Mouse (Mus musculus) liver, embryonic 13.5 days (tissue): Measurements from ENCODE around the gene Comp. TPM values are rescaled to one million over a fixed set of nuclear protein-coding genes. Genes with fewer than 3 reads are reported as not detected.
A peak's percentile ranks its signal among the peaks of the same experiment; 100 is the strongest.

Experiments used
- ATAC-seq: fragments of 200-750 bp; cut with Nextera tagmentation; 2 replicates; pipeline ENCODE4 v1.8.0; 2017; ENCODE audit warnings: low read depth, mild to moderate bottlenecking, moderate number of reproducible peaks, moderate library complexity
- DNase-seq: peaks from one replicate; pipeline ENCODE4 v3.0.0; 2022
- H3K27ac ChIP-seq: fragments of 300-500 bp; sonication (generic); 2 replicates; pipeline ENCODE4 v1.5.1; 2015; ENCODE audit warnings: moderate library complexity, mild to moderate bottlenecking, inconsistent platforms
- H3K27me3 ChIP-seq: fragments of 300-500 bp; sonication (generic); 2 replicates; pipeline ENCODE4 v1.6.1; 2015; ENCODE audit warnings: mild to moderate bottlenecking, inconsistent platforms
- H3K36me3 ChIP-seq: fragments of 300-500 bp; sonication (generic); 2 replicates; pipeline ENCODE4 v1.6.1; 2015; ENCODE audit warnings: mild to moderate bottlenecking, inconsistent platforms
- H3K4me1 ChIP-seq: fragments of 300-500 bp; sonication (generic); replicated peaks from 2 replicates; pipeline ENCODE4 v1.6.1; 2015; ENCODE audit warnings: inconsistent platforms
- H3K4me2 ChIP-seq: fragments of 300-500 bp; sonication (generic); 2 replicates; pipeline ENCODE4 v1.6.1; 2015; ENCODE audit warnings: inconsistent platforms, mild to moderate bottlenecking, moderate library complexity
- H3K4me3 ChIP-seq: fragments of 300-500 bp; sonication (generic); replicated peaks from 2 replicates; pipeline ENCODE4 v1.5.1; 2015; ENCODE audit warnings: mild to moderate bottlenecking, inconsistent platforms
- H3K9ac ChIP-seq: fragments of 300-500 bp; sonication (generic); 2 replicates; pipeline ENCODE4 v1.6.1; 2015; ENCODE audit warnings: mild to moderate bottlenecking, inconsistent platforms
- H3K9me3 ChIP-seq: fragments of 300-500 bp; sonication (generic); replicated peaks from 2 replicates; pipeline ENCODE4 v1.6.1; 2016; ENCODE audit warnings: inconsistent platforms
- WGBS: fragments of 180-500 bp; shearing (Covaris S2); methylation state at CpG from one replicate; pipeline ENCODE4 v1.1.7; 2015; ENCODE audit not compliant: insufficient replicate concordance; 5-methylcytosine and 5-hydroxymethylcytosine counted together
- polyA plus RNA-seq: library from polyadenylated mRNA; unstranded; fragments of >200 nt; fragmentation: Nextera tagmentation; extraction: Ambion mirVana; gene quantifications from 2 replicates; pipeline ENCODE4 v1.2.1, GENCODE M21; 2015

Gene Comp
- polyA plus RNA-seq, 1 experiment from 2014 or later: 0.48 TPM

- peaks cover 12% of the 10 kb centered on the region for H3K4me1 ChIP-seq
- ATAC-seq: no peak
Observed at GRCm38 (mm10) chr8:70338931-70339330, 34.4 kb upstream of the Comp start.

GRCm38 (mm10) chr8:70340659-70341058 lies 32.7 kb upstream of the Comp start:
- no peak overlapping the region for H3K4me2 ChIP-seq
- ATAC-seq (no peak), DNase-seq (no peak)
- no peaks in the 10 kb centered on the region for H3K27me3 ChIP-seq
- WGBS: 89% methylated on average over 7 of the region's 7 CpGs
- no peak overlapping the region; the same call in 1 of the 2 replicates for H3K27ac ChIP-seq
- no peaks in the 10 kb centered on the region for H3K9me3 ChIP-seq
- peaks cover 30% of the 10 kb centered on the region for H3K4me1 ChIP-seq
- no peak overlapping the region for H3K4me3 ChIP-seq
- H3K36me3 ChIP-seq: peaks cover 94% of the 10 kb centered on the region
- no peak overlapping the region for H3K9ac ChIP-seq

More at GRCm38 (mm10) chr8:70338931-70339330, 34.4 kb upstream of the Comp start:
- Histone ChIP-seq H3K27ac (no peak overlapping the region), H3K4me2 (no peak overlapping the region), H3K27me3 (no peaks in the 10 kb centered on the region), H3K9ac (no peak overlapping the region), H3K4me3 (no peak overlapping the region), H3K9me3 (no peaks in the 10 kb centered on the region), H3K36me3 (peaks cover 100% of the 10 kb centered on the region)
- DNase-seq: no peak
- WGBS: 87% methylated on average over 7 of the region's 7 CpGs

DNA sequence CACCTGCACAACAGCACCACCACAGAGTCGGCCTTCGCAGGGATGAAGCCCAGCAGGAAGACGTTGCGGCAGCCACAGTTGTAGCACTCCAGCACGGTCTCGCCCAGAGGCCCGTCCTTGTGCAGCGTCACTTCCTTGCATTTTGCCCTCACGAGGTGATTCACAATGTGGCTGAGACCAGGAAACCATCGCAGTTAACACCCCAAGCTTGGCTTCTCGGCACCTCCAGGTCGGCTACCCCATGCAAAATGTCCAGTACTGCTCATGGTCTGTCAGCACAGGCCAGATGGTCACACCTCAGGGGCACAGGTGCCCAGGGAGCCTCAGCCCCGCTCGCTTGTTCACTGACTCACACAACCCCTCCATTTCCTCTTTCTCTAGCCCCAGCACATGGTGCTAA lies 31.4 kb upstream of the Comp start:
- Histone ChIP-seq H3K4me1 (peaks cover 43% of the 10 kb centered on the region), H3K9ac (no peak overlapping the region), H3K4me3 (no peak overlapping the region), H3K36me3 (peaks cover 93% of the 10 kb centered on the region), H3K9me3 (no peaks in the 10 kb centered on the region), H3K27ac (no peak overlapping the region), H3K4me2 (no peak overlapping the region), H3K27me3 (no peaks in the 10 kb centered on the region)
- ATAC-seq: no peak
- WGBS: 86% methylated on average over 14 of the region's 14 CpGs
- DNase-seq: no peak

DNA sequence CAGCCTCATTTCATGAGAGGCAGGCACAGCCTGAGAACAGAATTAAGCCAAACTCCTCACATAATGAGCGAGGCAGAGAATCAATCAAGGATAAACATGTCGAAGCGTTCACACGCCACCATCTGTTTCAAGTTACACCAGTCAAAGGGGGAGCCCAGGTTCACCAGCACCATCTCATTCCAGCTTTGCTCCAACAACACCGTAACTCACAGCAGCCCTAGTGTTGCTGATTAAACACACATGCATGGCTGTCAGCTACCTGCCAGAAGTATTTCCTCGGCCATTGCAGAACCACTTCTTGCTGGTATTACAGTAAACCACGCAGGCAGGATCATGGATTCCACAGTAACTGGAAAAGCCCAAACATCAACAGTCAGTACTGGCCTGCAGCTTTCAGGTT lies 30.3 kb upstream of the Comp start:
- Histone ChIP-seq H3K27me3 (no peaks in the 10 kb centered on the region), H3K9ac (no peak overlapping the region), H3K9me3 (no peaks in the 10 kb centered on the region), H3K4me3 (no peak overlapping the region), H3K27ac (no peak overlapping the region), H3K4me1 (peaks cover 54% of the 10 kb centered on the region), H3K36me3 (peaks cover 93% of the 10 kb centered on the region), H3K4me2 (no peak overlapping the region)
- DNase-seq (no peak), ATAC-seq (no peak)
- WGBS: 86% methylated on average over 7 of the region's 7 CpGs

GRCm38 (mm10) chr8:70343696-70344095 lies 29.7 kb upstream of the Comp start:
- Histone ChIP-seq H3K27me3 (no peaks in the 10 kb centered on the region), H3K4me1 (peaks cover 60% of the 10 kb centered on the region), H3K4me3 (no peak overlapping the region), H3K27ac (peak overlapping the region; percentile 40; the same call in 1 of the 2 replicates), H3K9me3 (no peaks in the 10 kb centered on the region), H3K9ac (no peak overlapping the region), H3K4me2 (no peak overlapping the region), H3K36me3 (peaks cover 93% of the 10 kb centered on the region)
- DNase-seq (no peak), ATAC-seq (peak; percentile 33; the same call in 1 of the 2 replicates)
- WGBS: 67% methylated on average over 6 of the region's 6 CpGs

DNA sequence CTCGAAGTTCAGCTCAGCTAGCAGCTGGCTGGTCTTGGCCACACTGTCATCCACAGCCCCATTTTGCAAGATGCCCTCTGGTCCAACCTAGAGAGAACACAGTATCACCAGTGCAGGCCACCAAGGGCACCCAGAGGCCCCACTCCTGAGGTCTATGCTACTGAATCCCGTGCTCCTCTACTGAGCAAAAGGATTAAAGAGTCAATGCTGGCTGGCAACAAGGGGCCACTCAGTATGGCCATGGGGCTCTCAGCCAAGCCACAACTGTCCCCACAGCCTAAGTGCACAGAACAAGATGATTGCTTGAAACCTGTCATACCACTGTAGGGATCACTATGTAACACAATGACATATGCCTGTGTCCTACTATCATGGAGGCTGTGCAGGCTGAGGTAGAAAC lies 29.1 kb upstream of the Comp start:
- peaks cover 93% of the 10 kb centered on the region for H3K36me3 ChIP-seq
- no peak overlapping the region for H3K4me2 ChIP-seq
- WGBS: 73% methylated on average over 2 of the region's 2 CpGs
- H3K4me3 ChIP-seq: no peak overlapping the region
- no peak overlapping the region for H3K9ac ChIP-seq
- H3K4me1 ChIP-seq: peaks cover 66% of the 10 kb centered on the region
- ATAC-seq: no peak; the same call in 1 of the 2 replicates
- no peaks in the 10 kb centered on the region for H3K27me3 ChIP-seq
- H3K9me3 ChIP-seq: no peaks in the 10 kb centered on the region
- no peak for DNase-seq
- H3K27ac ChIP-seq: peak overlapping the region; percentile 40

DNA sequence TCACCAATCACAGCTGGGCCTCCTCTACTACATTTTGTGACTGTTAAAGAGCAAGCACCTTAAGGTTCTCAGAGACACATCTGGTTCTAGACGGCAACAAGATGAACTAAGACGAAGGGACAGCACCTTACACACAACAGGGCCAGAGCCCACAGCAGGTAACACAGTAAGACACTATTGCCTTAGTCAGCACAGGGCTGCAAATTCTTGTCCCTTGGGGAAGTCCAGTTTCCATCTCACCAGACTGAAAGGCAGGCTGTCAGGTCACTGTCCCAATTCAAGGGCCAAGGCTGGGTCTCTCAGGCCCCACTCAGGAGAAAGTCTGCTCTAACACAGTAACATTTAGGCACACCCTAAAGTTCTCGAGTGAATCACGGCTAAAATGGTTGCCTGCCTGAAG lies 25.9 kb upstream of the Comp start:
- Histone ChIP-seq H3K9ac (peak overlapping the region; percentile 36; the same call in 1 of the 2 replicates), H3K4me2 (no peak overlapping the region), H3K36me3 (peaks cover 81% of the 10 kb centered on the region), H3K9me3 (no peaks in the 10 kb centered on the region), H3K4me3 (no peak overlapping the region), H3K27me3 (no peaks in the 10 kb centered on the region), H3K27ac (no peak overlapping the region; the same call in 1 of the 2 replicates), H3K4me1 (peaks cover 90% of the 10 kb centered on the region)
- ATAC-seq: no peak
- no peak for DNase-seq
- WGBS: 76% methylated on average over 4 of the region's 4 CpGs

DNA sequence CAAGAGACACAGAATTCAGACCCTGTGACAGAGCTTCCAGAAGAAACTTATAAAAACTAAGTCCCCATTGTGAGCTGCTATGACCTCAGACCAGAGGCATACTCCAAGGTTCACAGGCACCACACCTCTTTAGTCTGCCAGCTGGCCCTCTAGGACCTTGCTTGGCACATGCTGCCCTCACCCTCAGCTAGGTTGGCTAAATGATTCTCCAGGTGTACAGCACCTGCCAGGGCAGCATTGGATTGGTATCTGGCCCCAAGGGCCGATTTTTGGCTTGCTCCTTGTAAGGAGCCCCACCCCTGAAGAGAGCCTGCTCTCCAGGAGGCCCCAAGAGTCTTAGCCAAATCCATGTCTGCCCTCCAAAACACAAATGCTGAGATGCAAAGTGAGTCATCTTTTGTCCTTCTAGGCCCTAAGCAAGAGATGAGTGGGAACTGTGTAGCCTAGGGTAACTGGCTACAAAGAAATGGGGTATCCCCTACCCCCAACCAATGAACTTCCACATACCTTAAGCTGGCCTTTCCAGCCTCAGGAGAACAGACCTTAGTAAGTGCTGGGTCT lies 25.4 kb upstream of the Comp start:
- no peaks in the 10 kb centered on the region for H3K27me3 ChIP-seq
- H3K9ac ChIP-seq: peak overlapping the region; percentile 36; the same call in 1 of the 2 replicates
- H3K27ac ChIP-seq: peak overlapping the region; percentile 26
- ATAC-seq (no peak), DNase-seq (no peak)
- H3K4me1 ChIP-seq: peaks cover 90% of the 10 kb centered on the region
- H3K36me3 ChIP-seq: peaks cover 76% of the 10 kb centered on the region
- no peaks in the 10 kb centered on the region for H3K9me3 ChIP-seq
- H3K4me2 ChIP-seq: peak overlapping the region; percentile 32; the same call in 1 of the 2 replicates
- H3K4me3 ChIP-seq: no peak overlapping the region
- 57% methylated on average over 1 of the region's 1 CpGs for WGBS

DNA sequence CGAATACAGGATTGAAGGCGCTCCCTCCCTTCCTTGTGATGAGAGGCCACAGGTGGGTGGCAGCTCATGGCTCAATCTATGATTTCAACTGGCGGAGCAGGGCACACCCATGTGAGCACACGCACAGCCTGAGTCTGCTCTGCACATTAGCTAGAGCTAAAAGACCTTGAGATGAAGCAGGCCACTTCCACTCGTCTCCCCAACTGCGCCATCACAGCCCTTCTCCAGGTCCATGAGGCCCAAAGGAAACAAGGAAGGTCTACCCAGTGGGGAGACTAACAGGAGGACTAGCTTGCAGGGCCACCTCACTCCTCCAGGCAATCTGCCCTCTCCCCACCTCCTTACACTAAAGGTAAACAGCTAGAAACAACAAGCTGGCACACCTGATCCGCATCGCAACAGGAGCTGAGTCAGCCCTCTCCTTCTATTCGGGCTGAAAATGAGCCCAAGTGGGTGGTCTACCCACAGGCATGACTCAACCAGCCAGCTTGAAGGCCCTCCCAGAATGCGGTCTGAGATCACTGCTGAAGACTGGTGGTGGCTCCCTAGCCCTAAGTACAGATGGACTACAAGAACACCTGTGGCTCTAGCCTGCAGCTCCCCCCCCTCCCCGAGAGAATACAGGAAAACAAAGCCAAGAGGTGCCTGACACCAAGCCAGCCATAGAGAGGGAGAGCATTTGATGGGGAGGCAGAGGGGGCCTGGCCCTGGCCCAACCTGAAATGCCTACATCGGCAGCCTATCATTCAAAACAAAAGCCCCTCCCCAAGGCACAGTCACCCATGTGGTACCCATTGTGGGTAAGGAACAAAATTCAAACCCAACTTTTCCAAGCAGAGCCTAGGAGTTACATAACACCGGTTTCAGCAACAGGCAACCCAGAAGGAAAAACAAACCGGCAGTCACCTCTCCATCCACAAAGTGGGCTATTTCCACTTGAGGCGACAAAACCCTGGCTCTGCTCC lies 22.0 kb upstream of the Comp start:
- H3K27ac ChIP-seq: peak overlapping the region; percentile 97
- H3K9ac ChIP-seq: peak overlapping the region; percentile 99
- no peak for DNase-seq
- ATAC-seq: no peak
- peak overlapping the region; percentile 89 for H3K4me2 ChIP-seq
- no peaks in the 10 kb centered on the region for H3K27me3 ChIP-seq
- 32% methylated on average over 15 of the region's 15 CpGs for WGBS
- no peaks in the 10 kb centered on the region for H3K9me3 ChIP-seq
- H3K36me3 ChIP-seq: peaks cover 50% of the 10 kb centered on the region
- peaks cover 88% of the 10 kb centered on the region for H3K4me1 ChIP-seq
- peak overlapping the region; percentile 90 for H3K4me3 ChIP-seq

DNA sequence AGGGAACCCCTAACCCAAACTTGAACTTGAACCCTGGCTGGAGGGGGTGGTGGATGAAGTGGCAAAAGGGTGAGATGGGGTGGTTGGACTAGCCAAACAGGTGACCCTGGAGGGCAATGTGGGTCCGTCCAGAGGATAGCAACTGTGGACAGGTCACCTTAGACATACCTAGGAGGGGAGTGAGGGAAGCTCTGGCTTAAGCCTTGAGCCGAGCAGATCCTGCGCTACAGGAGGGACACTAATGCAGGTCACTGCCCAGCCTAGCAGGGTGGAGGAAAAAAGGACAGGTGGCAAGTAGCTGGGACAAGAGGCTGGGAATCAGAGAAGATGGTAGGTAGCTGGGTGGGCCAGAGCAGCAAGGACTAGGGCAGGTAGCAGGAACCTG lies 21.4 kb upstream of the Comp start:
- Histone ChIP-seq H3K9me3 (no peaks in the 10 kb centered on the region), H3K4me2 (peak overlapping the region; percentile 89), H3K4me1 (peaks cover 88% of the 10 kb centered on the region), H3K9ac (peak overlapping the region; percentile 99), H3K27ac (peak overlapping the region; percentile 97), H3K4me3 (peak overlapping the region; percentile 90), H3K36me3 (peaks cover 43% of the 10 kb centered on the region), H3K27me3 (no peaks in the 10 kb centered on the region)
- ATAC-seq (no peak), DNase-seq (no peak)
- WGBS: 16% methylated on average over 3 of the region's 3 CpGs

GRCm38 (mm10) chr8:70352657-70353151 lies 20.7 kb upstream of the Comp start:
- no peaks in the 10 kb centered on the region for H3K9me3 ChIP-seq
- peak; percentile 27 for ATAC-seq
- H3K36me3 ChIP-seq: peaks cover 36% of the 10 kb centered on the region
- peak overlapping the region; percentile 99 for H3K9ac ChIP-seq
- WGBS: under 1% methylated on average over 64 of the region's 64 CpGs
- peak overlapping the region; percentile 90 for H3K4me3 ChIP-seq
- H3K27me3 ChIP-seq: no peaks in the 10 kb centered on the region
- DNase-seq: no peak
- H3K4me1 ChIP-seq: peaks cover 88% of the 10 kb centered on the region
- H3K27ac ChIP-seq: peak overlapping the region; percentile 97
- H3K4me2 ChIP-seq: peak overlapping the region; percentile 89
